Mouse (Mus musculus) MEL (cell line): Measurements from ENCODE around the gene Rnf5. TPM values are rescaled to one million over a fixed set of nuclear protein-coding genes. Genes with fewer than 3 reads are reported as not detected.

ENCODE experiments used
- DNase-seq: peaks from one replicate; pipeline ENCODE4 v3.0.0; 2011; ENCODE audit warnings: low read depth, low spot score
- H3K27ac ChIP-seq: 2 replicates; pipeline ENCODE4 v1.5.1; 2012; ENCODE audit warnings: low read depth, mild to moderate bottlenecking, control low read depth, low read length, moderate library complexity; ENCODE audit not compliant: control insufficient read depth
- H3K27me3 ChIP-seq, 2 experiments: fragments of 150-350 bp in 1 of 2; sonication (generic) in 1 of 2; 2 replicates each; pipeline ENCODE4 v1.6.1; 2012; ENCODE audit warnings: low read length in 2 of 2, mild to moderate bottlenecking in 2 of 2, improper control_type of control experiment in 1 of 2, moderate library complexity in 1 of 2; ENCODE audit not compliant: insufficient read depth in 2 of 2, control insufficient read depth in 1 of 2
- H3K36me3 ChIP-seq, 2 experiments: 2 replicates each; pipeline ENCODE4 v1.6.1; 2012 to 2014; ENCODE audit warnings: low read length in 2 of 2, improper control_type of control experiment in 1 of 2, inconsistent platforms in 1 of 2, mild to moderate bottlenecking in 1 of 2; ENCODE audit not compliant: insufficient read depth in 2 of 2, control insufficient read depth in 1 of 2
- H3K4me1 ChIP-seq, 2 experiments: fragments of 150-350 bp in 1 of 2; sonication (generic) in 1 of 2; 2 replicates each; pipeline ENCODE4 v1.6.1; 2012; ENCODE audit warnings: low read length in 2 of 2, improper control_type of control experiment in 1 of 2, mild to moderate bottlenecking in 1 of 2; ENCODE audit not compliant: insufficient read depth in 2 of 2, control insufficient read depth in 1 of 2
- H3K4me3 ChIP-seq, 2 experiments: fragments of 150-350 bp in 1 of 2; sonication (generic) in 1 of 2; 2 replicates each; pipeline ENCODE4 v1.5.1; 2012; ENCODE audit warnings: low read depth in 2 of 2, low read length in 2 of 2, mild to moderate bottlenecking in 2 of 2, moderate library complexity in 2 of 2, control low read depth in 1 of 2, improper control_type of control experiment in 1 of 2; ENCODE audit not compliant: control insufficient read depth in 1 of 2, insufficient read depth in 1 of 2
- H3K79me2 ChIP-seq: 2 replicates; pipeline ENCODE4 v1.6.1; 2012; ENCODE audit warnings: mild to moderate bottlenecking, low read length, moderate library complexity; ENCODE audit not compliant: control insufficient read depth, poor library complexity, insufficient read depth
- H3K9ac ChIP-seq: 2 replicates; pipeline ENCODE4 v1.6.1; 2012; ENCODE audit warnings: low read depth, mild to moderate bottlenecking, control low read depth, low read length, moderate library complexity; ENCODE audit not compliant: control insufficient read depth, poor library complexity, severe bottlenecking
- H3K9me3 ChIP-seq: fragments of 150-350 bp; sonication (generic); replicated peaks from 2 replicates; pipeline ENCODE4 v1.6.1; 2012; ENCODE audit warnings: mild to moderate bottlenecking, low read length, improper control_type of control experiment, moderate library complexity; ENCODE audit not compliant: insufficient read depth
- BHLHE40 ChIP-seq: IDR thresholded peaks from 2 replicates; pipeline ENCODE4 v1.6.1; 2012; ENCODE audit warnings: low read depth, mild to moderate bottlenecking, inconsistent platforms, low read length, improper control_type of control experiment, borderline replicate concordance
- CHD2 ChIP-seq: IDR thresholded peaks from 2 replicates; pipeline ENCODE4 v1.6.1; 2011; ENCODE audit warnings: low read length, improper control_type of control experiment
- ELF1 ChIP-seq: IDR thresholded peaks from 2 replicates; pipeline ENCODE4 v1.6.1; 2014; ENCODE audit warnings: low read depth, mild to moderate bottlenecking, inconsistent platforms, low read length, improper control_type of control experiment, moderate library complexity
- ETS1 ChIP-seq: IDR thresholded peaks from 2 replicates; pipeline ENCODE4 v1.6.1; 2012; ENCODE audit warnings: low read depth, mild to moderate bottlenecking, inconsistent platforms, low read length, improper control_type of control experiment, moderate library complexity
- HCFC1 ChIP-seq: IDR thresholded peaks from 2 replicates; pipeline ENCODE4 v1.6.1; 2012; ENCODE audit warnings: low read depth, mild to moderate bottlenecking, inconsistent platforms, low read length, improper control_type of control experiment, moderate library complexity
- MAX ChIP-seq: IDR thresholded peaks from 2 replicates; pipeline ENCODE4 v1.6.1; 2011; ENCODE audit warnings: low read length, improper control_type of control experiment
- MAZ ChIP-seq: IDR thresholded peaks from 2 replicates; pipeline ENCODE4 v1.6.1; 2012; ENCODE audit warnings: low read depth, mild to moderate bottlenecking, inconsistent platforms, low read length, improper control_type of control experiment
- MXI1 ChIP-seq: IDR thresholded peaks from 2 replicates; pipeline ENCODE4 v1.6.1; 2011; ENCODE audit warnings: mild to moderate bottlenecking, low read depth, low read length, improper control_type of control experiment
- NELFE ChIP-seq: IDR thresholded peaks from 2 replicates; pipeline ENCODE4 v1.6.1; 2011; ENCODE audit warnings: low read depth, low read length, improper control_type of control experiment
- NRF1 ChIP-seq: IDR thresholded peaks from 2 replicates; pipeline ENCODE4 v1.6.1; 2014; ENCODE audit warnings: low read depth, mild to moderate bottlenecking, inconsistent platforms, low read length, improper control_type of control experiment, moderate library complexity; ENCODE audit not compliant: poor library complexity, insufficient read depth, severe bottlenecking
- POLR2A ChIP-seq, 2 experiments: IDR thresholded peaks; 2 replicates each; pipeline ENCODE4 v1.6.1; 2011 to 2012; ENCODE audit warnings: low read length in 2 of 2, mild to moderate bottlenecking in 2 of 2, control low read depth in 1 of 2, improper control_type of control experiment in 1 of 2, low read depth in 1 of 2, moderate library complexity in 1 of 2; ENCODE audit not compliant: control insufficient read depth in 1 of 2, insufficient read depth in 1 of 2, poor library complexity in 1 of 2
- POLR2AphosphoS2 ChIP-seq: IDR thresholded peaks from 2 replicates; pipeline ENCODE4 v1.6.1; 2011; ENCODE audit warnings: low read length, improper control_type of control experiment
- SIN3A ChIP-seq: IDR thresholded peaks from 2 replicates; pipeline ENCODE4 v1.6.1; 2012; ENCODE audit warnings: low read length, improper control_type of control experiment, inconsistent platforms
- TBP ChIP-seq: IDR thresholded peaks from 2 replicates; pipeline ENCODE4 v1.8.0; 2011; ENCODE audit warnings: low read depth, low read length, improper control_type of control experiment
- TCF12 ChIP-seq: IDR thresholded peaks from 2 replicates; pipeline ENCODE4 v1.6.1; 2014; ENCODE audit warnings: low read depth, mild to moderate bottlenecking, inconsistent platforms, low read length, improper control_type of control experiment, moderate library complexity
- USF2 ChIP-seq, 2 experiments: IDR thresholded peaks; 2 replicates each; pipeline ENCODE4 v1.6.1; 2011 to 2012; ENCODE audit warnings: improper control_type of control experiment in 2 of 2, low read length in 2 of 2, borderline replicate concordance in 1 of 2, inconsistent platforms in 1 of 2, low read depth in 1 of 2, mild to moderate bottlenecking in 1 of 2; ENCODE audit not compliant: insufficient read depth in 1 of 2
- ZKSCAN1 ChIP-seq: IDR thresholded peaks from 2 replicates; pipeline ENCODE4 v1.6.1; 2012; ENCODE audit warnings: low read depth, mild to moderate bottlenecking, inconsistent platforms, low read length, improper control_type of control experiment, moderate library complexity
- ZMIZ1 ChIP-seq: IDR thresholded peaks from 2 replicates; pipeline ENCODE4 v1.6.1; 2012; ENCODE audit warnings: low read depth, mild to moderate bottlenecking, inconsistent platforms, low read length, improper control_type of control experiment, moderate library complexity
- polyA plus RNA-seq, 2 experiments: library from polyadenylated mRNA; stranded (reverse) in 1 of 2; unstranded in 1 of 2; fragments of >175 nt in 1 of 2; fragments of >200 nt in 1 of 2; gene quantifications; 2 replicates each; pipeline versions ENCODE4 v1.2.1 to v1.2.4; 2012; ENCODE audit warnings: low replicate concordance in 2 of 2, low read depth in 1 of 2; ENCODE audit not compliant: insufficient read length in 2 of 2, insufficient read depth in 1 of 2, missing spikeins in 1 of 2
- total RNA-seq: library from RNA; depleted of rRNA; stranded (reverse); fragments of 300-350 nt; gene quantifications from 2 replicates; pipeline ENCODE4 v1.2.3, GENCODE M21; 2012

The Rnf5 gene
- total and polyA plus RNA-seq, 3 experiments, result 24.8 to 85.1 TPM; not detected in 1

DNA sequence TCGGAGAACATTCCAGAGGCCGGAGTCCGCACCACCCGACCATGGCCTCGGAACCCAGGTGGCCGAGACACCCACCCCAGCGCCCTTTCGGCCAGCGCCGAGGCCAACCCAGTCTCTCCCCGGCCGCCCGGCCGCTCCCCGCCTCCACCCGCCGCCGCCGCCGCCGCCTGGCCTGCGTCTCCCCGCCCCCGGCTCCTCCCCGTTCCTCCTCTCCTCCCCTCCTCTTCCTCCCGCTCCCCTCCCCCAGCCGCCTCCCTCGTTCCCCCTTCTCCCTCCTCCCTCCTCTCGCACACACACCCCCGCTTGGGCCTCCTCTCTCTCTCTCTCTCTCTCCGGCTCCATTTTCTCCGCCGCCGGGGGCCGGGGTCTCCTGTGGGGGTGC, 11.5 kb downstream of the Rnf5 start (continued):
- 0 out of 2 replicates have a peak, but pooled peaks have one; percentile 4 for TF ChIP-seq ELF1
- peak; percentile 72; the same call in 1 of the 2 replicates for TF ChIP-seq HCFC1
- TF ChIP-seq NELFE, result peak; percentile 56
- no peak for TF ChIP-seq BHLHE40
- 0 out of 2 replicates have a peak, but pooled peaks have one; percentile 11 for TF ChIP-seq SIN3A
- no peak for TF ChIP-seq CHD2
- TF ChIP-seq ETS1, result no peak
- no peak for TF ChIP-seq USF2 (IDR thresholded peaks at IDR 0.05; ENCODE audit: borderline replicate concordance in 1 of 2, insufficient read depth in 1 of 2, low read depth in 1 of 2, low read length in 2 of 2)
- TF ChIP-seq MAX, result no peak
- TF ChIP-seq POLR2A (IDR thresholded peaks at IDR 0.05; ENCODE audit: control insufficient read depth in 1 of 2, insufficient read depth in 1 of 2, low read depth in 1 of 2, low read length in 2 of 2, poor library complexity in 1 of 2), result peak; percentile 33 to 58; a peak in 2 of 4 replicates
- no peak for TF ChIP-seq ZKSCAN1

DNA sequence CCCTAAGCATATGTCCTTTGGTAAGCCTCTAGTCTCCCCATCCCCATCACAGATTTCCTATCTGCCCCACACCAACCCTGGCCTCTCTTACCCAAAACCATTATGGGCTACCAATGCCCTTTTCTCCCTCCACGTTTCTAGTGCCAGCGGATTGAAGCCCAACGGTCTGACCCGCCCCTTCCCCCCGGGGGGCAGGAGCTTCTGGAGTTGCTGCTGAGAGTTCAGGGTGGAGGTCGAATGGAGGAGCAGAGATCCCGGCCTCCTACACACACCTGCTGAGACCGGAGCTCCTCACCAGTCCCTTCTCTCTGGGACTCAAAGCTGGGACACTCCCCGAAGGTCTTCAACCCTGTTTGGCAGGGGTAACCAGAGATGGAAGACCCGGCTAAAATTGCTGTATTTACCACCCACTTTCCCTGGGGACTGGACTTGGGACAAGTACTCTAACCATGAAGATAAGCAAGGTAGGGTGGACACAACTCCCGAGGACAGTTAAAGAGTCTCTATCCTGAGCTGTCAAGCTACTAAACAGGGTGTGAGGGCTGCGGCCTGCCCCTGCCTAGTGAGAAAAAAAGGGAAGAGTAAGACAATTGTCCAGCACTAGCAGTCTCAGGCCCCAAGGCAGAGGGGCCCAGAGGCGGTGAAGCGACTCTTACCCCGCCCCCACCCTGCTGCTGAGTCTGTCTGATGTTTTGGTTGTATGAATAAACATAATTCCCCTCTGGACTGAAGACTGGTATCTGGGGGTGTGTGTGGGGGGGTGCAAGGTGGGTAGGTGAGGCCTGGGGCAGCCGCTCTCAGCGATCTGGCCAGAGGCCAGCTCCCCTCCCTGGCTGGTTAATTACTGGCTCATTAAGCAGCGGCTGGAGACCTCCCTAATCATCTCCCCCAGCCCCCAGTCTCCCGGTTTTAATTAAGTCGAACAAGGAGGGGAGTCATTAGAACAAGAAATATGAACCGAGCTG, 12.2 kb downstream of the Rnf5 start, which contains the start of gene Pbx2:
Gene Pbx2 (plus strand): TSS at position 238 of the 965 bp plus-strand sequence.
- H3K27ac ChIP-seq, result peak within 1 kb of the TSS; percentile 63
- H3K27me3 ChIP-seq, result no peaks in the 10 kb centered on the region
- TF ChIP-seq ZMIZ1 (no peak), POLR2AphosphoS2 (no peak), NRF1 (no peak), TCF12 (no peak), MAZ (no peak), MXI1 (no peak), SIN3A (peak; percentile 11; the same call in 1 of the 2 replicates), TBP (no peak)
- peak within 1 kb of the TSS; percentile 99 for H3K9ac ChIP-seq
- H3K4me3 ChIP-seq, result peak within 1 kb of the TSS; percentile 68 to 98
- peaks cover 16% of the 10 kb centered on the region for H3K79me2 ChIP-seq
- H3K9me3 ChIP-seq, result no peaks in the 10 kb centered on the region
- DNase-seq, result peak; percentile 59
- H3K36me3 ChIP-seq, result peaks cover 0 to 27% of the 10 kb centered on the region in 2 experiments; a peak in 3 of 4 replicates
- H3K4me1 ChIP-seq, result peaks cover 11 to 39% of the 10 kb centered on the region in 2 experiments
